Mouse (Mus musculus): ENCODE data around the gene Ldb2. TPM values are rescaled to one million over a fixed set of nuclear protein-coding genes. Genes with fewer than 3 reads are reported as not detected.

Ldb2 gene
- total RNA-seq, 4 experiments from 2014 or later = 45.5 to 63.5 (median 56.3) TPM

DNA sequence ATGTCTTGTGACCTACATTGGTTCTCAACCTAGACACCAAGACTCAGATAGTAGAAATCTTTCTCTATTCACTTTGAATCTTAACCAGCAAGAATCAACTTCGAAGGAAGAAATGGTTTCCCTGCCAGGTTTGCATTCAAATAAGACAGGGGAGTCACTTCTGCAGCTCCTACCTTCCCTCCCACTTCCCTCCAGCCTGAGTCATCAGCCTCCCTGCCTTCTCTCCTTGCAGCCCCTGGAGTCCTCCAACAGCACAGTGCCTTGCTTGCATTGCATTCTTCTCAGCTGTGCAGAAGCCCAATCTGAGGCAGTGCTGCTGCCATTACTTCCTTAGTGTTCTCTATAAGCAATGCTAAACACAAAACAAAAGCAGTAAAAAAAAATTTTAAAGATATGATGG, 79.6 kb downstream of the Ldb2 start:
- no peak for DNase-seq (ENCODE audit: low spot score in 2 of 2)

DNA sequence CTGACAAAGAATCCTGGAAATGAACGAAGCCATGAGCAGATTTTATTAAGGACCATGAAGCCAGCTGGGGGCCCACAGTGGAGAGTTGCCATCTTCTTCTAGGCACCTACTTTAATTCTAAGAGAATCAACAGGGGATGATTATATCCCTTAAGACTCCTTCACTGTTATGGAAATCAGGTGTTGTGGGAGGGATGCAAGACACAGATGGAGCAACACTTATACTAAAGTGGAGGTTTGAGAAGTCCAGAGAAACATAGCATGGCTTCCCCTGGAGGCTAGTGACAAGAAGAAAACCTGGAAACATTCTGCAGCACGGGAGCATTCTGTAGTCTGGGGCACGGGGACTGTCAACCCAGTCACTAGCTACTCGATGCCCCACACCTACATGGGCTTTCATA, 85.0 kb downstream of the Ldb2 start:
- DNase-seq (ENCODE audit: low spot score in 2 of 2) = no peak

DNA sequence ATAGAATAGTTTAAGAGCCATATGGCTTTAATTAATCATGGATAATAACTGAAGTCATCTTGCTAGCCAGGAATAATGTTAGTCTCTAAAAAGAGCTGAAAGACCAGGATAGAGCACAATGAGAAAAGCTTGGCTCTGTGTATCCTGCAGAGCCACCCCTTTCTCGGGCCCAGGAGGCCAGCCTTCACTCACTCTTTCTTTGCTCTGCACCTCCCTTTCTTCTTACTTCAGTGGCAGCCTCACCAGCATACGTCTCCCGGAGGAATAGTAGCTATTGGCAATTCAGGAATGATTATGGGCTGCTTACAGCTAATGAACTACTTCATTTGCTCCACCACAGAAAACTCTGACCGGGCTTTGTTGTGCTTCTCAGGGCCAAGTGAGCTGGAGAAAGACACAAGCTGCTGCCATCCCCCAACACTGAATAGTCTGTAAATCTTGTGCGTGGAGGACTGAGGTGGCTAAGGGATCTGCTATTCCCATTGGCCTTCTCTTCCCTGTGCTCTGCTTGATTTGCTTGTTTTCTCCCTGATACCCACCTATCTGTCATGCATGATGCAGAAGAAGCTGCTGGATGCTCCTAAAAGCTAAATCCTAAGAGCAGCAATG, 86.2 kb downstream of the Ldb2 start:
- DNase-seq (ENCODE audit: low spot score in 2 of 2) = no peak

DNA sequence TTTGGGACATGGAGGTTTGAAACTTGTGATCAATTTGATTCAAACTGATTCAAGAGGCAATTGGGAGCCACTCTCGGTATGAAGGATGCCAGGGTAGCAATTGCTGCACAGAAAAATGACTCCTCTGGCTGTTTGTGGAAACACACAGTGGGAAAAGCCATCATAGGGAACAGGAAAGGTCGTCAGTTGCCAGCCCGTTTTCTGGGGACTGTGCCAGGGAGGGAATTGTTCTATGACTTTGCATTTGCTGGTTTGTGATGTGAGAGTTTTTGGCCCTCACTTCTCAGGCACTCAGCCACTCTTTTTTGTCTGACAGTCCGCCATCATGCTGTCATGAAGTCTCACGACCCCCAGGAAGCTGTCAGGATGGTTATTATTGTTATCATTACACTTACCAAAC, 88.3 kb downstream of the Ldb2 start:
- no peak for DNase-seq (ENCODE audit: low spot score in 2 of 2)

DNA sequence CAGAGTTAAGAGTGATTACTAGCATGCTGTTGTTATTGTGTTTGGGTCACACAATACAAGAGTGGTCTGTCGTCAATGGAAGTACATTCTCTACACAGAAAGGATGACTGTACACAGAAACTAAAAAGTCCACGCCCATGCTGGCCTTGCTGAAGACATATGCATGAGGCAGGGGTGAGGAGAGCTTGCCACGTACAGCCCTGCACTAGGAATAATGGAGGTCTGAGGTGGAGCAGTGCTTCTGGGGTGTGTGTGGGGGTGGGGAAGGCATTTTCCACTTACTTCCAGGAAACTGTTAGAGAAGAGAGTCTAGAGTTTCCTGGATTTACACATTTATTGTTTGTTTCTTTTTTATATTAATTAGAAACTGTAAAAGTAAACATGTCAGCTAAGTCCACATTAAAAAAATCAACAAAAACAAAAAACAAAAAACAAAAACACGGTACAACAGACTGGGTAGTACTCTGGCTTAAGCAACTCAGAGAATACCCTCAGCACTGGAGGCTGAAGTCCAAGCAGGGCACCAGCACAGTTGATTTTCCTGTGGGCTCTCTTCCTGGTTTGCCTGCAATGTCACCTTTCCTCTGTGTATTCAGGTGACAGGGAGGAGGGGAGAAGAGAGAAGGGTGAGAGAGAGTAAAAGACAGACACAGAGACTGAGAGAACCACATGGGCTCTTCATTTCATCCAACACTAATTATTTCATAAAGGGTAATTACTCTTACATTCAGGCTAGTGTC, 89.2 kb downstream of the Ldb2 start:
- DNase-seq (ENCODE audit: low spot score in 2 of 2) = no peak

DNA sequence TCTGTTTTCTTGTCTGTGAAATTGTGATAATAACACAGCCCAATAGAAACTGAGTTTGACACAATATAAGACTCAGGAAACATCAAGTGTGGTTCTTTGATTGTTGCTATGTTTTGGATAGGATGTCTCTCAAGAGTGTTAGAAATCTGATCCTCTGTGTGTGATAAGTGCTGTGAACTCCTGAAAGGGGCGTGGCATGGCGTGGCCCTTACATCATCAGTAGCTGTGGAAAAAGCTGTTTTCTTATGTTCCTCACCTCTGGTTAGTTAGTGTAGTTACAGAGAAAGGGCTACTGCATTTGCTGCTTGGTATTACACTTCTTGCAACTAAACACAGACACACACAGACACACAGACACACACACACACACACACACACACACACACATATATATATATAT, 90.2 kb downstream of the Ldb2 start:
- DNase-seq (ENCODE audit: low spot score in 2 of 2) = no peak

DNA sequence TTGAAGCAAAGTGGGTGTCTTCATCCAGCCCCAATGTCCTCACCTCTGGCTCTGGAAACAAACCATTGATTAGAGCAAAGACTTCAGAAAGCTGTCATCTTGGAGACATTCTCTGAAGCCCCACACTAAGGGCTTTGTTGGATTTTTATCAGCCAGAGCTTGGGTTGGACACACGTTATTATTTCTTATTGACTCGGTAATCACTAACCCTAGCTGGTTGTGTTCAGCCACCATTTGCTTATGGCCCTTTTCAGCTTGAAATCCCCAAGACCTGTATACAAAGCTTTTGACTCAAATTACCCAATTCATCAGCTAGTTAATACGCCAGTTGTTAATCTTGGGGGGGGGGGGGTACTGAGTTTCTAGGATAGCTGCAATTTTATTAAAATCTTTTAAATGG, 91.5 kb downstream of the Ldb2 start:
- no peak for DNase-seq (ENCODE audit: low spot score in 2 of 2)

DNA sequence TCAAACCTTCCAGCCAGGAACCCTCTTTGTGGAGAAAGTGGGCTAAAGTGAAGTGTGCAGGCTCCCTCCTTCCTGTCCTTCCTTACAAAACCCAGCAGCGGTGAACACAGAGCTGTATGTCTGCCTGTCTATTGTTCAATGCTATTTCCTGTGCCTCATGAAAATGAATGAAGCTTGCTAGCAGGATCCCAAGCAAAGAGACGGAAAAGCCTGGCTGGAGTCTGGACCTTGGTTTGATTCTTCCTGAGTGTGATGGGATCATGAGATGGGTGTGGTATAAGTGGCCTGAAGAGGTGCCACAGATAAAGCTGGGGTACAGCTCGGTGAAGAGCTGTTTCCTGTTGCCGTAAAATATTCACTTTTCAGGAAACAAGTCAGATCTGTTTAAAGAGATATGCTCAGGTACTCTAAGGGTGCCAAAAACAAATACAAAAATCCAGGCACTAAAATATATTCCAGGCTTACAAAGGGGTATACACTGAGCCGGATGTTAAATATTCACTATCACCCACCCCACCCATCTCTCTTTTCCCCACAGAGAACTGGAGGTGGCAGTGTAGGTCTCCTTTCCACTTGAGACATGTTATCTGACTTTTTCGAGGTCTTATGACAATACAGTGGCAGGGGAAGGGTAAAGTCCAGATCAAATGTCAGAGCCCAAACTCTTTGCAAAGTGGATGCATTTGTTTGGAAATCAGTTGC, 92.3 kb downstream of the Ldb2 start:
- no peak for DNase-seq (ENCODE audit: low spot score in 2 of 2)

DNA sequence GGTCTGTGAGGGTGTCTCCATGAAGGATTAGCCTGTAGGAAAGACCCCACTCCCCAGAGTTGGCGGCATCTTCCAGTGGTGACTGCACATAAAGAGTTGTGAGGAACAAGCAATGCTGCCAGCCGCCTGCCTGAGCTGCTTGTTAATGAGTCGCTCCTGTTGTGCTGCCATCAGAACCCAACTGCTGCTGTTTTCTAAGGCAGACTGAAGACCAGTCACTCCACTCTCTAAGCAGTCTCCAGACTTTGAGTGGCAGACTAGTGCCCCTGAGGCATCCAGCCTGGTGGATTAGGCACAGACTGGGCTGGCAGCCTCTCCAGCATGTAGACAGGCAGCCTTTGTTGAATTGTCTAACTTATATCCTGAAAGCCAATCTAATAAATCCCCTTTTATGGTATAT, 101.5 kb downstream of the Ldb2 start:
- DNase-seq (ENCODE audit: low spot score in 2 of 2) = no peak

DNA sequence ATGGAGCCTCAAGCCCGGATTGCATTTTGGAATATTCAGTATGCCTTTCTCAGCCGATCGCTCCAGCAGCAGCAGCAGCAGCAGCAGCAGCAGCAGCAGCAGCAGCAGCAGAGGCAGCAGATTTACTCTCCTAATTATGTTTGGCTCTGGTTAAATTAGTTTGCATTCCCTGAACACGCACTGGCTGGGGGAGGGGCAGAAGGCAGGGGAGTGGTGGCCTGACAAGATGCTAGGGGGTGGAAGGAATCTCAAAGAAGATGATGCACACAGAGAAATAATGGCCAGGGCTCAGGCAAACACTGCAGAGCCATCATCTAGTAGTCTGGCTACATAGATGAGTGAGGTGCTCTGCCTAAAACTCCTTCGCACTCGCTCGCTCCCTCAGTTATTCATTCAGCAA, 102.9 kb downstream of the Ldb2 start:
- DNase-seq (ENCODE audit: low spot score in 2 of 2) = no peak

DNA sequence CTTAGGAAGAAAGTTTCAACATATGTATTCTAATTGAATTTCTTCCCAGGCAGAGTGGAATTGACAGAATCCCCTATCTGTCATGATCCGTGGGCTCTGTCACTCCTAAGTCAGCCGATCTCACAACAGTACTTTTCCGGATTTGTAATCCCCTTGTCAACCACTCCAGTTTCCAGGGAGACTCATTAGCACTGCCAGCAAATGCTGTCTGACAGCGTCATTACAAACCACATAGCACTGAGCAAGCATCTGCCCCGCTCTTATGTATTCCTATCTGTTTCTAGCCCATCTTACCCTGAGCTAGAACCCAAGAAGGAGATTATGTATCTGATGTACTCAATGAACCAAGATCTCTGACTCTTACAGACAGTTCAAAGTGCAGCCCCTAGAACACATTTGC, 105.8 kb downstream of the Ldb2 start:
- DNase-seq (ENCODE audit: low spot score in 2 of 2) = peak in 1 of 2 experiments; percentile 16

DNA sequence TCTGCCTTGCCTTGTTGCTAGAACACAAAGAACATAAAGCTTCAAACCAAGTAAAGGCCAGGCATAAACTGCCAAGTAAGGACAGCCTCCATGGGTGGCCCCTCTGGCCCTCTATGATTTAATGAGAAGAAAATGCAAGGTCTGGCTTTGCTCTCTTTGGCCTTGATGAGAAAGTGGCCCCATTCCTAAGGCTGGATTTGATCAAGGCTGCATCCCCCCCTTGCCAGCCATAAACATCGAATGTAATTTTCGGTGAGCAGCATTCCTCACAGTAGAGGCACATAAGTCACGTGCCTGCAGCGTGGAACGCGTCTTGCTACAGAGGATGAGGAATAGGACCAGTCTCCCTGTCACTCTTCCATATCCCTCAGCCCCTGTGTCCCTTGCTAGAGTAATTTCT, 113.1 kb downstream of the Ldb2 start:
- no peak for DNase-seq (ENCODE audit: low spot score in 2 of 2)

DNA sequence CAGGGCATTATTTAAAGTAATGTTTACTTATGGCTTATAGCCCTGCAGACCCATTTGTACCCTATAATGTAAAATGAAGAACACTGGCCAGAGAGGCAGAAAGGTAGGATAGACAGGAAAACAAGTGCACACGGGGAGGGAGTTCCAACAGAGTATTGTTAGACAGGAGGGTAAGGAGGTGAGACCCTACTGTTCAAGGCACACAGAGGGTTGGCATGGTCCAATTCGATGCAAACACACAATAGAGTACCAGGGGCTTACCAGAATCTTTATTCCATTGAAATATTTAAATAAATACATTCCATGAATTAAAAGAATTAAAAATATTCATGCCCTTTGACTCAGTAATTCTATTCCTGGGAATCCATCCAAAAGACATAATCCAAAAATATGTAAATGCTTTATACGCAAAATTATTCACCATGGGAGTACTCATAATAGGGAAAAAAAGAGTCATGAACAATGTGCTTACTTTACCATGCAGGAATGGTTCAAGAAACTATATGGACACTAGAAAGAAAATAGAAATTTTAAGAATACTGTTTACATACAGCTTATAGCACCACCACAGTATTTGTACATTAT, 118.3 kb downstream of the Ldb2 start:
- no peak for DNase-seq (ENCODE audit: low spot score in 2 of 2)

DNA sequence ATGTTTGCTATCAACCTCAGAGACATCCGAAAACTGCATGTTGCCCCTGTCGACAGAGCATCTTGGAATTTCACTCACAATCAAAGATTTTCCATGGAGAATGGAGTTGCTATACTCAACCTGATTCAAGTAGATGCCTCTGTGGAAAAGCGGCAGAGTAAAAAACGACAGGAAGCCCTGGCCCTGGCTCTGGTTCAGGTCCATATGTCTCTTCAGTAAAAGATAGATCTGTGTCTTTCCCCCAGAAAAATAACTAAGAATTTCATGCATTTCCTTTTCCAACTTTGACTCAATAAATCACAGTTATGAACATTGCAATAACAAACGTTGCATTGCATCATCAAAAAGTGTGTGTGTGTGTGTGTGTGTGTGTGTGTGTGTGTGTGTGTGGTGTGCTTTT, 121.7 kb downstream of the Ldb2 start:
- DNase-seq (ENCODE audit: low spot score in 2 of 2) = no peak

DNA sequence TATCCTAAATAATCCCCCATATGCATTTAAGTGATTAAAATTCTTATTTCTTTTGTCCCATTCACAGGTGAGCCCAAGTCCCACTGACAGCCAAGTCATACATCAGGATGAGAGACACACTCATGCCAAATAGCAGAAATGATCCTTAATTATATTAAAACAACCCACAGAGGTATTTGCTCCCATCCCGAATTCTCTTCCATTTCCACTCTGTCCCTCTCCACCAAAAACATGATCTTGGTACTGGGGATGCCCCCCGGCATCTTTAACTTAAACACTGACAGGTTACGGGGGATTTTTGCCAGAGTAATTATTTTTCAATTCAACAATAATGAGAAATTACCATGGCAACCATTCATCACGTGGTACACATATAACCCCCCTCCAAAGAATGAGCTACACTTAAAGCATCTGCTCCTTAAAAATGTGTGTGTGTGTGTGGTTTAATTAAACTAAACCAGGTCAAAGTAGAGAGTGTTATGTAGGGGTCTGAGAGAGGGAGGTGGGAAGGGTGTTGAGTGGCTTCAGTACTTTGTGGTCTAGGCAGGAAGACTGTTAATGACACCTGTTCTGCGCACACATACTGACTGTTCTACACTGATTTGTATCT, 123.2 kb downstream of the Ldb2 start:
- DNase-seq (ENCODE audit: low spot score in 2 of 2) = no peak

DNA sequence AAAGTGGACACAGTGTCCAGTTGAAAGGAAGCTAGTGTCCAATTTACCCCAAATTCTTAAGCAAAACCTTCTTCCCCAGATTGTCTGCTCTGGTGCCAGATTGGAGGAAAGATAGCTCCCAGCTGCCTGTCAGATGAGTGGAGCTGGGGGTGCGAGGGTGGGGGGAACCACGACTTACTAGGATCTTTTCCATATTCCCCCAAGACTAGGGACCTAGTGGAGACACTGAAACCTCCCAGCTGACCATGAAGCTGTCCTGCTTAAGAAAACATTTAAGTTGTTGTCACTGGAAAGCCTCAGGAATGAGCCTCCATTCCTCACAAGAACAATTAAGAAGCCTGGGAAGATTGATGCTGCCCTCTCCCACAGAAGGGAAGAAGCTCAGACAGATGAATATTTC, 129.1 kb downstream of the Ldb2 start:
- DNase-seq (ENCODE audit: low spot score in 2 of 2) = no peak

DNA sequence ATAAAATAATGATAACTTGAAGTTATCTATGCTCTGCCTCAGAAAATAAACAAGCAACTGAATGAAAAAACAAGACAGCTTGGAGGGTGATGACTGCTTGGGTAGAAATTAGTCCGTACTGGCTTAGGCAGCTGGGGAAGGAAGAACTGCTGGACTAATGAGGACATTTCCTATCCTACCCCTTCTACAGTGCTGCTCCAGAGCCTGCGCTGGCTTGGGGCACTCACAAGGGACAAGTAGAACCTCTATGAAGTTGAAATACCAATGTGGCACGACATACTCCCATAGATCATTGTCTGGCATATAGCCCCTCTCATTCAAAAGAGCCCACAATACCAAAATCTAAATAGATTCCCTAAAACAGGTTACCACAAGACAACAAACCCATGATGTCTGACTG, 131.6 kb downstream of the Ldb2 start:
- no peak for DNase-seq (ENCODE audit: low spot score in 2 of 2)

DNA sequence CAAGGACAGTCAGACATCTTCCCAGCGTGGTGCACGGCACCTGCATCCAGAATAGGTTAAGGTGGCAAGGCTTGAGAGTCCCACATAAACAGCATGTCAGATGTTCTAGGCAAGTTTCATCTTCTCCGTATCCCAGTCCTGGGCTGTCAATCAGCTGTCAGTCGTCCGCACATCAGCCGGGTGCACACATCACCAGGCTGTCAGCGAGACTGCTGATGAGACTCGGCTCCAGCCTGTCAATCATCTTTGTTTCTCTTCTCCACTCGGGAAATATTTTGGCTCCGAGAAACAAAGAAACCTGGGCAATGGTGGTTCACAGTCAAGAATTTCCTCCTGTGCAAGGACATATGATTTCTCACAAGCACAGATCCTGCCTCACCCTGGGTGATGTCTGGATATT, 132.1 kb downstream of the Ldb2 start:
- peak; percentile 13 to 23 for DNase-seq (ENCODE audit: low spot score in 2 of 2)

DNA sequence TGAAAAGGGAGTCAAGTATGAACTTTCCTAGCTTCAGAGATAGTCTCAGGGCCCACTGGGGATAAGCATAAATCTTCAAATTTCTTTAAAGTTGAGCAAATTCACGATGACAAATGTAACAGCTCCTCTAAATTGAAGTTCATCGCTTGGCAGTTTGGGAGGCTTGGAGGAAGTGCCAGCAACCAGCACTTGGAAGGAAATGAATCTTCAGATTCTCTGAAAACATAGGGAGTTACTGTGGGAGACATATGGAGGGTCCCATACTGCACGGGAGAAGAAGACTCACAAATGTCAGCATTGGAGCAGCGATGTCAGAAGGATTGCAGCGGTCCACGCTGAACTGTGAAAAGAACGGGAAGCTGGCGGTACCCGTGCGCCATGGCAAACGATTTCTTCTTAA, 139.8 kb downstream of the Ldb2 start:
- no peak for DNase-seq (ENCODE audit: low spot score in 2 of 2)

DNA sequence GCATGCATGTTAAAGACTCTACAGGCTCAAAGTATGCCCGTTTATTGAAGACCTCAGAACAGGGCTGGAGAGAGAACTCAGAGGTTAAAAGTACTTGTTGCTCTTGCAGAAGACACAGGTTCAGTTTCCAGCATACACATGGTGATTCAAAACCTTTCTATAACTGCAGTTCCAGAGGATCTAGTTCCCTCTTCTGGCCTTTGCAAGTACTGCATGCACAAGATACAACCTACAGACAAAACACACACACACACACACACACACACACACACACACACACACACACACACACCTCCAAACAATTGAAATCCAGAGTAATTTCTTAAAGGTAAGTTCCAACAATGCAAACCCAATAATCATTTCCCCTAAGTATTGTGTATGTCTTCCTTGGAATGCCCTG, 142.8 kb downstream of the Ldb2 start:
- DNase-seq (ENCODE audit: low spot score in 2 of 2) = no peak

DNA sequence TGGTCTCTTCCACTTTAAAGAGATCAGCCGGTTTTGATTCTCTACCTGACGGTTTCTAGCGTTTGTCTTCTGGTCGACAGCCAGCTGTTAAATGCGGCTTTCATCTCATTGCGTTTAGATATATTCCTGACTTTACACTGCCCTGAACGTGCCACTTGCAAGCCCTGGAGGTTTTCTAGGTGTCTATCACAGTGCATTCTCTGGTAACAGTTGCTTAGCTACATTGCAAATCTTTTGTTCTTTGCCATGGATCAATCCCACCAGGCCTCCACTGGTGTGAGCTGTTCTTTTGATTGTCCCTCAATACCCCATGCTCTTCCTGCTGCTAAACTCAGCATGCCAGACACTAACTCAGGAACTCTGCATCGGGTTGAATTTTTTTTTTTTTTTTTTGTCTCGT, 145.1 kb downstream of the Ldb2 start:
- no peak for DNase-seq (ENCODE audit: low spot score in 2 of 2)

DNA sequence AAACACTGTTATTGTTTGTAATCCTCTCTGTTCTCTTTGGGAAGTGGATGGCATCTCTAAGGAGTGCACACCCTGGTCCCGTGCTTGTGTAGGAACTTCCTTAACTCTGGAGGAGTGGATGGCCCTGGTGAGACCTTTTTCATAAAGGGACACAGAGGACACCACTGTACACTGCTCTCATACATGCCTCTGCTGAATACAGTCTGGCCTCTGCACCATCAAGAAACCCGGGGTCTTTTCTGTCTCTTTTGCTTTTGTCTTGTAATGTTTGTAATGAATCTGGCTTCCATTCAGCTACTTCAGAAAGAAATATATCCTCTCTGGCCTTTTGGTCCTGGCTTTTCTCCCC, 152.7 kb downstream of the Ldb2 start:
- no peak for DNase-seq (ENCODE audit: low spot score in 2 of 2)
